Mouse (Mus musculus): ENCODE measurements around the gene Sar1a. TPM values are rescaled to one million over a fixed set of nuclear protein-coding genes. Genes with fewer than 3 reads are reported as not detected.
A peak's percentile ranks its signal among the peaks of the same experiment; 100 is the strongest.

The Sar1a gene
- polyA plus RNA-seq, 1 experiment = 74.7 TPM

- no peaks in the 10 kb centered on the region for H3K36me3 ChIP-seq (ENCODE audit: control insufficient read depth, insufficient read depth, low read length)
- no peak for DNase-seq
- WGBS = 3% methylated on average over 43 of the region's 49 CpGs
- TF ChIP-seq CTCF (IDR thresholded peaks at IDR 0.05; ENCODE audit: borderline replicate concordance, control insufficient read depth, extremely low read depth, insufficient read depth, low read length, poor library complexity) = no peak
- TF ChIP-seq POLR2A (IDR thresholded peaks at IDR 0.05; ENCODE audit: control insufficient read depth, extremely low read depth, insufficient read depth, low read length, poor library complexity) = no peak
- no peak overlapping the region for H3K27ac ChIP-seq (ENCODE audit: control insufficient read depth, insufficient read depth, low read length)
- peaks cover 6% of the 10 kb centered on the region for H3K4me1 ChIP-seq (replicated peaks; ENCODE audit: control insufficient read depth, insufficient read depth, low read length)
- H3K27me3 ChIP-seq (ENCODE audit: control insufficient read depth, insufficient read depth, low read length) = no peaks in the 10 kb centered on the region
- H3K4me3 ChIP-seq (ENCODE audit: control insufficient read depth, insufficient read depth, low read length) = peak overlapping the region; percentile 89
These were observed 31.1 kb upstream of the Sar1a start for GRCm38 (mm10) chr10:61648737-61649645.

- TF ChIP-seq POLR2A (IDR thresholded peaks at IDR 0.05; ENCODE audit: control insufficient read depth, extremely low read depth, insufficient read depth, low read length, poor library complexity) = no peak
- Histone ChIP-seq H3K4me3 (ENCODE audit: control insufficient read depth, insufficient read depth, low read length) (no peak overlapping the region), H3K4me1 (replicated peaks; ENCODE audit: control insufficient read depth, insufficient read depth, low read length) (peaks cover under 1% of the 10 kb centered on the region; the same call in 1 of the 2 replicates), H3K27ac (ENCODE audit: control insufficient read depth, insufficient read depth, low read length) (no peak overlapping the region), H3K36me3 (ENCODE audit: control insufficient read depth, insufficient read depth, low read length) (no peaks in the 10 kb centered on the region), H3K27me3 (ENCODE audit: control insufficient read depth, insufficient read depth, low read length) (no peaks in the 10 kb centered on the region)
- no peak for DNase-seq
- WGBS = 93% methylated on average over 4 of the region's 4 CpGs
These were observed 26.0 kb upstream of the Sar1a start for GRCm38 (mm10) chr10:61654105-61654504.

- H3K4me3 ChIP-seq (ENCODE audit: control insufficient read depth, insufficient read depth, low read length) = no peak overlapping the region
- no peaks in the 10 kb centered on the region for H3K27me3 ChIP-seq (ENCODE audit: control insufficient read depth, insufficient read depth, low read length)
- DNase-seq = no peak
- TF ChIP-seq POLR2A (IDR thresholded peaks at IDR 0.05; ENCODE audit: control insufficient read depth, extremely low read depth, insufficient read depth, low read length, poor library complexity) = no peak
- TF ChIP-seq CTCF (IDR thresholded peaks at IDR 0.05; ENCODE audit: borderline replicate concordance, control insufficient read depth, extremely low read depth, insufficient read depth, low read length, poor library complexity) = no peak
- WGBS = 81% methylated on average over 7 of the region's 7 CpGs
- no peak overlapping the region for H3K27ac ChIP-seq (ENCODE audit: control insufficient read depth, insufficient read depth, low read length)
- no peaks in the 10 kb centered on the region for H3K4me1 ChIP-seq (replicated peaks; ENCODE audit: control insufficient read depth, insufficient read depth, low read length)
- no peaks in the 10 kb centered on the region for H3K36me3 ChIP-seq (ENCODE audit: control insufficient read depth, insufficient read depth, low read length)
These were observed 25.4 kb upstream of the Sar1a start for GRCm38 (mm10) chr10:61654691-61655090.

- DNase-seq = no peak
- 91% methylated on average over 3 of the region's 3 CpGs for WGBS
- Histone ChIP-seq H3K4me3 (ENCODE audit: control insufficient read depth, insufficient read depth, low read length) (no peak overlapping the region), H3K4me1 (replicated peaks; ENCODE audit: control insufficient read depth, insufficient read depth, low read length) (no peaks in the 10 kb centered on the region), H3K27ac (ENCODE audit: control insufficient read depth, insufficient read depth, low read length) (no peak overlapping the region), H3K36me3 (ENCODE audit: control insufficient read depth, insufficient read depth, low read length) (no peaks in the 10 kb centered on the region), H3K27me3 (ENCODE audit: control insufficient read depth, insufficient read depth, low read length) (no peaks in the 10 kb centered on the region)
- no peak for TF ChIP-seq POLR2A (IDR thresholded peaks at IDR 0.05; ENCODE audit: control insufficient read depth, extremely low read depth, insufficient read depth, low read length, poor library complexity)
These were observed 24.9 kb upstream of the Sar1a start for GRCm38 (mm10) chr10:61655188-61655587.

- Histone ChIP-seq H3K4me3 (ENCODE audit: control insufficient read depth, insufficient read depth, low read length) (no peak overlapping the region), H3K27me3 (ENCODE audit: control insufficient read depth, insufficient read depth, low read length) (no peaks in the 10 kb centered on the region), H3K36me3 (ENCODE audit: control insufficient read depth, insufficient read depth, low read length) (no peaks in the 10 kb centered on the region), H3K27ac (ENCODE audit: control insufficient read depth, insufficient read depth, low read length) (no peak overlapping the region), H3K4me1 (replicated peaks; ENCODE audit: control insufficient read depth, insufficient read depth, low read length) (no peaks in the 10 kb centered on the region)
- 96% methylated on average over 18 of the region's 18 CpGs for WGBS
- no peak for DNase-seq
- no peak for TF ChIP-seq CTCF (IDR thresholded peaks at IDR 0.05; ENCODE audit: borderline replicate concordance, control insufficient read depth, extremely low read depth, insufficient read depth, low read length, poor library complexity)
- no peak for TF ChIP-seq POLR2A (IDR thresholded peaks at IDR 0.05; ENCODE audit: control insufficient read depth, extremely low read depth, insufficient read depth, low read length, poor library complexity)
These were observed 22.9 kb upstream of the Sar1a start for GRCm38 (mm10) chr10:61656928-61657882.

- WGBS = 24% methylated on average over 4 of the region's 4 CpGs
- Histone ChIP-seq H3K27ac (ENCODE audit: control insufficient read depth, insufficient read depth, low read length) (no peak overlapping the region), H3K27me3 (ENCODE audit: control insufficient read depth, insufficient read depth, low read length) (no peaks in the 10 kb centered on the region), H3K4me3 (ENCODE audit: control insufficient read depth, insufficient read depth, low read length) (no peak overlapping the region), H3K4me1 (replicated peaks; ENCODE audit: control insufficient read depth, insufficient read depth, low read length) (no peaks in the 10 kb centered on the region), H3K36me3 (ENCODE audit: control insufficient read depth, insufficient read depth, low read length) (no peaks in the 10 kb centered on the region)
- peak; percentile 38 for DNase-seq
- TF ChIP-seq POLR2A (IDR thresholded peaks at IDR 0.05; ENCODE audit: control insufficient read depth, extremely low read depth, insufficient read depth, low read length, poor library complexity) = no peak
- no peak for TF ChIP-seq CTCF (IDR thresholded peaks at IDR 0.05; ENCODE audit: borderline replicate concordance, control insufficient read depth, extremely low read depth, insufficient read depth, low read length, poor library complexity)
These were observed 22.1 kb upstream of the Sar1a start for GRCm38 (mm10) chr10:61657985-61658384.
